Mouse (Mus musculus) T-helper 1 cell (primary cell): ENCODE results near the gene Camkv.

Experiments
- in situ Hi-C: fragments of 300-600 bp; cut with MboI, MseI; formaldehyde crosslinking; loops from one replicate; pipeline ENCODE4 v1.15.1; 2025; ENCODE audit warnings: high pct_unique_total_duplicates

Gene Camkv

GRCm38 (mm10) chr9:107935374-107935773, at the start of gene Camkv:
Gene Camkv, plus strand, starts transcription at chr9:107935674.
- in situ Hi-C loops, result no loop called here

GRCm38 (mm10) chr9:107887804-107888266, 47.6 kb upstream of the Camkv start, which contains the start of gene Mon1a:
Gene Mon1a, plus strand, starts transcription at chr9:107888151.
- in situ Hi-C loops, result no loop called here

- in situ Hi-C loops, result no loop called here
These were observed 47.1 kb upstream of the Camkv start for GRCm38 (mm10) chr9:107888267-107888850.

- in situ Hi-C loops, result no loop called here
These were observed 45.2 kb upstream of the Camkv start for GRCm38 (mm10) chr9:107890260-107890659.

GRCm38 (mm10) chr9:107891023-107891422, 44.5 kb upstream of the Camkv start:
- in situ Hi-C loops, result no loop called here

GRCm38 (mm10) chr9:107898563-107898962, 36.9 kb upstream of the Camkv start:
- in situ Hi-C loops, result no loop called here

GRCm38 (mm10) chr9:107899855-107900254, 35.6 kb upstream of the Camkv start:
- in situ Hi-C loops, result no loop called here

- in situ Hi-C loops, result no loop called here
These were observed 34.4 kb upstream of the Camkv start for GRCm38 (mm10) chr9:107900840-107901626.

- in situ Hi-C loops, result no loop called here
These were observed 33.9 kb upstream of the Camkv start for GRCm38 (mm10) chr9:107901627-107901914.

GRCm38 (mm10) chr9:107904726-107905125, 30.7 kb upstream of the Camkv start:
- in situ Hi-C loops, result no loop called here

GRCm38 (mm10) chr9:107906252-107906966, 29.1 kb upstream of the Camkv start, which contains the start of gene Mst1r:
Gene Mst1r, plus strand, starts transcription at chr9:107906873.
- in situ Hi-C loops, result no loop called here

GRCm38 (mm10) chr9:107906967-107907800, 28.3 kb upstream of the Camkv start:
- in situ Hi-C loops, result no loop called here

- in situ Hi-C loops, result no loop called here
These were observed 27.7 kb upstream of the Camkv start for GRCm38 (mm10) chr9:107907801-107908120.

- in situ Hi-C loops, result no loop called here
These were observed 26.9 kb upstream of the Camkv start for GRCm38 (mm10) chr9:107908410-107909158.

- in situ Hi-C loops, result loop anchor here (5.0 kb wide), 1 partner anchor 157 kb away; no protein-coding TSS in a partner anchor
These were observed 25.3 kb upstream of the Camkv start for GRCm38 (mm10) chr9:107910025-107910769.

GRCm38 (mm10) chr9:107914764-107915420, 20.6 kb upstream of the Camkv start:
- in situ Hi-C loops, result loop anchor here (5.0 kb wide), 1 partner anchor 152 kb away; no protein-coding TSS in a partner anchor

- in situ Hi-C loops, result no loop called here
These were observed 17.4 kb upstream of the Camkv start for GRCm38 (mm10) chr9:107917895-107918608.

- in situ Hi-C loops, result no loop called here
These were observed 16.6 kb upstream of the Camkv start for GRCm38 (mm10) chr9:107918884-107919283.

- in situ Hi-C loops, result no loop called here
These were observed 16.0 kb upstream of the Camkv start for GRCm38 (mm10) chr9:107919441-107919840.
